Mouse (Mus musculus) erythroid progenitor cell, adult 5-6 weeks (primary cell): ENCODE measurements around the gene Eps8l2. TPM values are rescaled to one million over a fixed set of nuclear protein-coding genes. Genes with fewer than 3 reads are reported as not detected.

ENCODE experiments used
- ATAC-seq: replicated peaks from 2 replicates; pipeline ENCODE4 v1.8.0; 2016; ENCODE audit warnings: moderate number of reproducible peaks, mild to moderate bottlenecking, moderate TSS enrichment, inconsistent platforms; ENCODE audit not compliant: poor library complexity, low FRiP score, severe bottlenecking
- total RNA-seq, 2 experiments: library from RNA; stranded (forward) in 1 of 2; stranded (reverse) in 1 of 2; fragments of 150-400 nt in 1 of 2; fragments of 186-747, 209-891 nt in 1 of 2; gene quantifications; 2 replicates each; pipeline versions ENCODE4 v1.2.3 to v1.2.4; 2015 to 2017; ENCODE audit warnings: low replicate concordance in 2 of 2

Eps8l2 gene
- total RNA-seq, 2 experiments from 2014 or later = 1.4 TPM; not detected in 1

DNA sequence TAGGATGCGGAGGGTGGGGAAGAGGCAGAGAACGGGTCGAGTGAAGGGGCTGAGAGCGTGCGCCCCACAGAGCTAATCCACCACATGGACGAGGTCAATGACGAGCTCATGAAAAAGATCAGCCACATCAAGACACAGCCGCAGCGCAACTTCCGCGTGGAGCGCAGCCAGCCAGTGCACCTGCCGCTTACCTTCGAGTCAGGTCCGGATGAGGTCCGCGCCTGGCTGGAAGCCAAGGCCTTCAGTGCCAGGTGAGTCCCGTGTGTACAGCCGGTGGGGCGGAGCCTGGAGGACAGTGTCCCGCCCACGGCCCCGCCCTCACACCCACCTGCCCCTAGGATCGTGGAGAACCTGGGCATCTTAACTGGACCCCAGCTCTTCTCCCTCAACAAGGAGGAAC is 22.8 kb downstream of the Eps8l2 start:
- no peak for ATAC-seq

DNA sequence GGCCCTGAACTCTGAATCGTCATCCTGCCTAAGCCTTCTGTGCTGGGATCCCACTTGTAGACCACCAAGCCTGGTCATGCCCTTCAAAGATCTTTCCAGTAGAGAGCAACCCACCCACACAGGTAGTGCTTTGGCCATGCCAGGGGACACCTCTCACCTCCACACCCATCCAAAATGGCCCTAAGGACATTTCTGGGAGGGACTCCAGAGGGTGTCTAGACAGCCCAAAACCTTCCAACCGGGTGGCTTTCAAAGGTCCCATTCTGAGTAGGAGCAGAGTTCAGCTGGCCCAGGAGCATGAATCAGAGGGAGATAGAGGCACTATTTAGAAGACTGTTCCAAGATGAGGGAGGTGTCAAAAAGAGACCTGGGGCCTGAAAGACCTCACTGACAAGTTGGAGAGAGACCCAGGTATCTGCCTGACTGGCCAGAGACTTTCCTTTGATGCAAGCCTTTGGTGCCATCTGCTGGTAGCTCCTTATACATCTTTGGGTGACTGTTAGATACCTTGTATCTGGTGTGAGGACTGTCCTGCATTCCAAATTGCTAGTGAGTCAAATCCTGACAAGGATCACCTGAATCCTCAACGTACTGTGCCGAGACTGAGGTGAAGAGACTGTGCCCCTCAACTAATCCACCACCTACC is 24.5 kb downstream of the Eps8l2 start:
- peak; percentile 75 for ATAC-seq

DNA sequence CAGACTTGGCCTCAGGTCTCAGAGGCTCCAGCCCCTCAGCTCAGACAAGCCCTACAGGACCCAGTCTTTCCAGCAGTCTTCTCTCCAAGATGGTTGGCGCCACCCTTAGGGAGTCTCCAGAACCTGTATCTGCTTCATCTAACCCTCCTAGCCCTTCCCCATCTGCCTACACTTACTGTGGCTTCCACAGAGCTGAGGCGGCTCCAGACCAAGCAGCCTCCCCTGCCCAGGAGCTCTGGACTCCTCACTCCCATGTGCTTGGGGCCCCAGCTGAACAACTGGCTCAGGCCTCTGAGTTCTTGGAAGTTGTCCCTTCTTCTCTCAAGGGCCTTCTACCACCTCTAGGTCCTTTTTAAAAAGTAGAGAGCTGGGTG is 25.1 kb downstream of the Eps8l2 start:
- peak; percentile 37 for ATAC-seq

GRCm38 (mm10) chr7:141364349-141365048 is 25.8 kb downstream of the Eps8l2 start:
- ATAC-seq = peak; percentile 82

DNA sequence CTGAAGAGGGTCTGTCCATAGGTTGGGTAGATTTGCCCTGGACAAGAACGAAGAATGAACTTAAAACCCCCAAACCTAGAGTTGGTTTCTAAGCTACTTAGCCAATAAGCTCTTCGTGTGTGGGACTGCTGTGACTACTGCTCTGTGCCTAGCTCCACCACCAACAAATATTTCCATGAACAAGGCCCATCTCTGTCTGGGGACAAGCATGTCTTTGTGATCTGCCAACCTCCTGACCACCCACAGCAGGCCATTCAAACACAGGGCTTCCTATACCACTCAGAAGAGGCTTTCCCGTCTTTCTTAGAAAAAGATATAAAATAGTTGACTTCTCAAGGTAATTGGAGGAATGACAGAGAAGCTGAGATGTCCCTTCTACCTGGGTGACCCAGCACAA is 26.4 kb downstream of the Eps8l2 start:
- ATAC-seq = no peak

DNA sequence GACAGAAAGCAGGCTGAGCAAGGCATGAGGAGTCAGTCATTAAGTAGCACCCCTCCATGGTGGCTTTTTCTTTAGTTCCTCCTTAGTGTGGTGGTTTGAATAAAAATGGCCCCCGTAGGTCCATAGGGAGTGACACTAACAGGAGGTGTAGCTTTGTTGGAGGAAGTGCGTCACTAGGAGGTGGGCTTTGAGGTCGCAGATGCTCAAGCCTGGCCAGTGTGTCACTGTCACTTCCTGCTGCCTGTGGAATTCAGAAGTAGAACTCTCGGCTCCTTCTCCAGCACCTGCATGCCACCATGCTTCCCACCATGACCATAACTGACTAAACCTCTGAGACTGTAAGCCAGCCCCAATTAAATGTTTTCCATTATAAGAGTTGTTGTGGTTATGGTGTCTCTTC is 28.7 kb downstream of the Eps8l2 start:
- no peak for ATAC-seq

GRCm38 (mm10) chr7:141369918-141370317 is 31.2 kb downstream of the Eps8l2 start:
- ATAC-seq = no peak

GRCm38 (mm10) chr7:141371942-141372595 is 33.4 kb downstream of the Eps8l2 start:
- ATAC-seq = no peak

DNA sequence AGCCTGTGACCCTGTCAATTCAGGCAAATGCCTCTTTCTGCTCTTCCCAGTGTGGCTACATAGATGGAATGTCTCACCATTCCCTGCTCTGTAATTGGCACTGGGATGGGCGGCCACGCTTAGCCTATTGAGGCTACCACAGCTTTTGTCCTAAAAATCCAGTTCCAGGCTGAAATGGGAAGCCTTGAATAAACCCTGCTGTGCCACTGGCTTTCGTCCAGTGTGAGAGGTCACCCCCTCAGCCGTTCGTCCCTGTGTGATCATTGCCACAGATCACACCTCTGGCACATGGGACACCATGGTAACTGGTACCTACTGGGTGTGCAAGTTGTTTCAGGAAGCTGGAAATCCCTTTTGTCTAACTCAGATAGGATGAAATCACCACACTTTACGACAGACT is 34.9 kb downstream of the Eps8l2 start:
- no peak for ATAC-seq

DNA sequence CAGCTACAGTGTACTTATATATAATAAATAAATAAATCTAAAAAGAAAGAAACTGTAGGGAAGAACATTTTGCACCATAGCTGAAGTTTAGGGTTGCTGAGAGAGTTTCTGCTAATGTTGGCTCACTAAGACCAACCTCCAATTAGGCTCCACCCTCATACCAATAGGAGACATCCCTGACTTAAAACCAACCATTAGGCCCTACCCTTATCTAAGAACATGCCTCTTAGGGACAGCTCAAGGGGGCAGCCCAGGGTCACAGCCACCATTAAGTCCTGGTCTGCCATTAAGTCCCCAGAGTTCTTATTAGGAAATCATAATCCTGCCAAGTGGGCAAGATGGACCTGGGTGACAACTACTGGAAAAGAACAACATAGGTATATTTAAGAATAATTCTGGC is 35.7 kb downstream of the Eps8l2 start:
- no peak for ATAC-seq

DNA sequence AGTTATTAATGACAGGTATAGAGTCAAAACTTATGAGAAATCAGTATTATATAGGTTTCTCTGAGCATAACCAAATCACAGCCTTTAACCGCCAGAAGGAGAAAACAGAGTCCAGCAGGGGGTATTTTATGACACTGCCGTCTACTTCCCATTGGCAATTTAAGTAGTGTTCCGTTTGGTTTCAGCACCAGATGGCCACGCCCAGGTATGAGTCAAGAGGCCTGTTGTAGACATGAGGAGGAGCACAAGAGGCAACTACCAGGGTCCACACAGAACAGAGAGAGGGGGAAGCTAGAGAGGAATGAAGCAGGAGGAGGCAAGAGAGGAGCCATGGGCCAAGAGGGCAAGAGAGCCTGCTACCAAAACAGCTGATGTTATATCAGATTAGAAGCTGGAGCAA is 40.9 kb downstream of the Eps8l2 start:
- ATAC-seq = no peak

GRCm38 (mm10) chr7:141381068-141381835 is 42.6 kb downstream of the Eps8l2 start:
- no peak for ATAC-seq

- peak; percentile 36; the same call in 1 of the 2 replicates for ATAC-seq
These were observed 49.3 kb downstream of the Eps8l2 start for GRCm38 (mm10) chr7:141387807-141388486.

- ATAC-seq = no peak
These were observed 49.9 kb downstream of the Eps8l2 start for GRCm38 (mm10) chr7:141388487-141389109.

- ATAC-seq = no peak
These were observed 51.9 kb downstream of the Eps8l2 start for GRCm38 (mm10) chr7:141390326-141391259.

DNA sequence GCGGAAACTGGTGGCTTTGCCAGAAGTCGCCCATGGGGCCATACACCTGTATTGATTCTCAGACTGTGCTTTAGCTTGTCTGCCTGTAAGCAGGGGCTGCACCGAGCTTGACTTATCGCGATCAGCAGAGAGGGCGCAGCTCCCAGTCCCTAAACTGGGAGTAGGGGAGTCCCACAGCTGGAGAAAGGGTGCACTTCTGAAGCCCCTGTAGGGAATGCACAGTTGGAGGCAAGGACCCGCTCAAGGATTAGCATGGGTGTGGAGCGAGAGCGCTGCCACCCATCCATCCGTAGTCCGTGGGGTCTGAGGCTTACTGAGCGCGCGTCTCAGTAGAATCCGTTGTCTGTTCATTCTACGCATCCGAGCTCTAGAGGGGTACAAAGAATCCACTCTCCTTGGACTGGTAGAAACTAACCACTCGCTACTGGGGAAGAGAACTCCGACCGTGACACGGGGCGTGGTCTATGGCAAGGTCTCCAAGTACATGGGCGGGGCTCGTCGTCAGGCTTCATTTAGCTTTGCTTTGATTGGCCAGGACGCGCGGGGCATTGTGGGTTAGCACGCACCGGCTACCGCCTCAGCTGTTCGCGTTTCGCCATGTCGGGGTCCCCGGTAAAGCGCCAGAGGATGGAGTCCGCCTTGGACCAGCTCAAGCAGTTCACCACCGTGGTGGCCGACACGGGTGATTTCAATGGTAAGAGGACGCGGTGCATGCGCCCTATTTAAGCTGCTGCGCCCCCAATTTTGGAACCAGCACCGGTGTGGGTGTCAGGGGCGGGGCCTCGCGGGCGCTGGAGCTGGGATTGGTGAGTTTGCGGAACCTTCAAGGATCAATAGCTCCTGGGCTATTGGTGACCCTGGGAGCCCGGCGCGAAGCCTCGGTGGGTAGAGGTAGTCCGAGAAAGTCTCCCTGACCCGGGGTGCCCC is 53.2 kb downstream of the Eps8l2 start, which contains the start of gene Taldo1:
Gene Taldo1, plus strand, starts transcription at position 575 of the 927 bp plus-strand sequence.
- ATAC-seq = peak; percentile 76

DNA sequence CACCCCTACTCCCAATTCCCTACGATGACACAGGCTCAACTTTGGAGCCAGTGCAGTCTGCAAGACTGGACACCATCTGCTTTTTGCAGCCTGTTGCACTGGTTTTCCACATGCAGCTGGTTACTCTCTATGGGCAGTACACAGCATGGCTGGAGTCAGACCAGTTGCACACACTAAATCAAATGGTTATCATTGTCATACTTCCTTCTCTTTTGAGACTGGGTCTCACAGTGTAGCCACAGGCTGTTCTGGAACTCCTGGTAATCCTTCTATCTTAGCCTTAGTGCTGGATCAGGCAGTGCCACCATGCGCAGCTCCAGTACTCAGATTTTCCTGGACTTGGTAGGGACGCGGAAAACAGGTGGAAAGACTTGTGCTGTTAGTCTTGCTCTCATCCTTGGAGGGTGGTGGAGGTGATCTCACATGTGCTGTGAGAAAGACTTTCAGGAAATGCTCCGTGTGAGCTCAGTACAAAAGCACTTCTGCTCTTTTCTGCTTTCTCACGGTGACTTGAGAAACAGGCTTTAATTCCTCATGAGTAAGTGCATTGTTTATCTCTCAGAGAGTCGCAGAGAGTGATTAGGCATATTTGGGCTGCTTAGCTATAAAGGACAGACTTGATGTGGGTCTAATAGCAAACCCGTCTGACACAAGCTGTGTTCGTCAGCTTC is 54.0 kb downstream of the Eps8l2 start:
- ATAC-seq = peak; percentile 60
